Mouse (Mus musculus) brain, embryonic 14.5 days (tissue): ENCODE results near the gene Atg14.

ENCODE experiments used
- CTCF ChIP-seq: fragments of 200-500 bp; IDR thresholded peaks from 2 replicates; pipeline ENCODE4 v1.5.1; 2012; ENCODE audit warnings: inconsistent platforms, mild to moderate bottlenecking, moderate library complexity, borderline replicate concordance; ENCODE audit not compliant: insufficient read depth, insufficient read length; ENCODE audit errors: extremely low read depth
- POLR2A ChIP-seq: fragments of 200-500 bp; IDR thresholded peaks from 2 replicates; pipeline ENCODE4 v1.6.1; 2012; ENCODE audit warnings: mild to moderate bottlenecking, inconsistent platforms, borderline replicate concordance; ENCODE audit not compliant: poor library complexity, insufficient read depth, insufficient read length, severe bottlenecking; ENCODE audit errors: extremely low read depth

GRCm38 (mm10) chr14:47513606-47514005 lies 56.8 kb downstream of the Atg14 start:
- TF ChIP-seq CTCF (no peak), POLR2A (no peak)
